Mouse (Mus musculus): ENCODE measurements around the gene Necap2. TPM values are rescaled to one million over a fixed set of nuclear protein-coding genes. Genes with fewer than 3 reads are reported as not detected.

Gene Necap2
- polyA plus RNA-seq, 1 experiment from 2014 or later: 110 TPM

DNA sequence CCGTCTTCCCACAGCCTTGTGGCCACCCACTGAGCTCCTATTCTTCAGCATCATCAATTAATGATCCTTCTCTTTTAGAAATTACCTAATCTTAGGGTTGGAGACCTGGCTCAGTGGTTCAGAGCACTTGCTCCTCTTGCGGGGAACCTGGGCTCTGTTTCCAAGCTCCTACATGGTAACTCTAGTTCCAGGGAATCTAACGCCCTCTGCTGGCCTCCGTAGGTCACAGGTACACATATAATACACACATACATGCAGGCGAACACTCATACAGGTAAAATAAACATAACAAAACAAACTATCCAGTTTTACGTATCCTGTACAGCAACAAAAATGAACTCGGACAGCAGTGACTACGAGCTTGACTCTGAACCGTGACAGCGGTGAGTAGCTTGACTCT is 21.2 kb downstream of the Necap2 start:
- H3K27ac ChIP-seq: no peak overlapping the region
- H3K9me3 ChIP-seq: no peaks in the 10 kb centered on the region
- WGBS: 91% methylated on average over 10 of the region's 10 CpGs
- no peak for ATAC-seq (ENCODE audit: borderline replicate concordance, extremely low read depth, low FRiP score, low TSS enrichment)
- peaks cover 32% of the 10 kb centered on the region for H3K4me1 ChIP-seq
- H3K4me2 ChIP-seq: no peak overlapping the region
- no peaks in the 10 kb centered on the region for H3K27me3 ChIP-seq
- no peak overlapping the region for H3K9ac ChIP-seq
- no peak overlapping the region for H3K4me3 ChIP-seq
- 0 out of 2 replicates have a peak, but pooled peaks cover 15% of the 10 kb centered on the region for H3K36me3 ChIP-seq

DNA sequence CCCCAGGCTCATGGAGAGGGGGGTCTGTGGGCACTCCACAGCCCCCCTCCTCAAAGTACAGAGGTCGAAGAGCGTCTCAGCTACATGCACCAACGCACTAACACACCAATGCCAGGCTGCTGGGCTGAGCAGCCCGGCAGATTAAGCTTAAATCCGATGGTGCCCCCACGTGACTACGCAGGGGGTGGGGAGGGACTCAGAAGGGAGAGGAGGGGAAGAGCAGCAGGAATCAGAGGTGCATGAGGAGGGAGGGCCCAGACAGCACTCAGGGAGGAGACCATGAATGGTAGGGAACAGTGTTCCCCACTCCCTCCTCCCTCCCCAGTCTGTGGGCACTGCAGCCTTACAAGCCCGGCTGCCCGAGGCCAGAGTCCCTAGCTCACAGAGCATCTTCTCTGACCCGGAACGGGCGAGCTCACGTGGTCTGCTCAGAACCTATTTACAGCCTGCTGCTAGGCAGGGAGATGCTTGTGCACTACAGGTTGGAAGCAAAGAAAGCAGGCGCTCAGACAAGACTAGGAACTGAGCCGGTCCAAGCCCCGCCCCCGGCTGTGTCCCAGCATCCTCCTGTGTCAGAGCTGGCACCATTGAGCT is 24.5 kb downstream of the Necap2 start:
- peak; percentile 6; the same call in 1 of the 2 replicates for ATAC-seq (ENCODE audit: borderline replicate concordance, extremely low read depth, low FRiP score, low TSS enrichment)
- no peak overlapping the region for H3K9ac ChIP-seq
- peaks cover 18% of the 10 kb centered on the region for H3K4me1 ChIP-seq
- no peaks in the 10 kb centered on the region for H3K27me3 ChIP-seq
- 0 out of 2 replicates have a peak, but pooled peaks cover 15% of the 10 kb centered on the region for H3K36me3 ChIP-seq
- no peaks in the 10 kb centered on the region for H3K9me3 ChIP-seq
- H3K27ac ChIP-seq: no peak overlapping the region
- H3K4me3 ChIP-seq: no peak overlapping the region
- 48% methylated on average over 17 of the region's 17 CpGs for WGBS
- H3K4me2 ChIP-seq: no peak overlapping the region

DNA sequence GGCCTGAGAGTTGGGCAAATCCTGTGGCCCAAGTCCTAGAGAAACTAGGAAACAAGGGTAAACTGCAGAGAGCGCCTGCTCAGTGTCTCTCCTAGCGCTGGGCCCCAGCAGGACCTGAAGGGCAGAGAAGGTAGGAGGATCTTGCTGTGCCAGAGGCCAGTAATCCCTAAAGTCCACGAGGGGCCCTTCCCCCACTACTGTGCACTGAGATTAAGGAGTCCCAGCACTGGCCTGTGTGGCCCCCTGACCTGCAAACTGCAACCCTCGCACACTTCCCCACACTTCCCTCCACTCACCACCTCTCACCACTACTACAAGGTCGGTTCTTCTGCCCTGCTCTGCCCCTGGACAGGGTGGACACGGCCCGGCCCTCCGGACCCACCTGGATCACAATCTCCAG is 25.0 kb downstream of the Necap2 start:
- 54% methylated on average over 8 of the region's 8 CpGs for WGBS
- Histone ChIP-seq H3K27me3 (no peaks in the 10 kb centered on the region), H3K36me3 (0 out of 2 replicates have a peak, but pooled peaks cover 15% of the 10 kb centered on the region), H3K4me2 (no peak overlapping the region), H3K4me1 (peaks cover 17% of the 10 kb centered on the region), H3K9ac (no peak overlapping the region), H3K9me3 (no peaks in the 10 kb centered on the region), H3K4me3 (no peak overlapping the region), H3K27ac (no peak overlapping the region)
- ATAC-seq (ENCODE audit: borderline replicate concordance, extremely low read depth, low FRiP score, low TSS enrichment): no peak

DNA sequence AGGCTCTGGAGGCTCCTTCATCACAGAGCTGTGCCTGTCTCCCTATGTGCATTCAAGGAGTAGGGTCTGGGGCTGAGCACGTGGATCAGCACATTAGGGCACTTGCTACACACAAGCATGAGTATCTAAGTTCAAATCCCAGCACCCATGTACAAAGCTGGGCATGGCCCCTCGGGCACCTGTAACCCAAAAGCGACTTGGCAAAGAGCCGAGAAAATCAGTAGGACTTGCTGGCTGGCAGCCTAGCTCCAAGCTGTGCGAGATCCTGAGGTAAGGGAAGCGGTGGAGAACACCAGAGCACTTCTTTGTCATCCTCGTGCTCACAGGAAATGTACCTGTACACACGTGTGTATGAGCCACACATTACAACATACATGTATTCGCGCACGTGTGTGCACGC is 25.7 kb downstream of the Necap2 start:
- H3K4me3 ChIP-seq: no peak overlapping the region
- WGBS: 86% methylated on average over 12 of the region's 12 CpGs
- no peak overlapping the region for H3K4me2 ChIP-seq
- 0 out of 2 replicates have a peak, but pooled peaks cover 15% of the 10 kb centered on the region for H3K36me3 ChIP-seq
- no peak overlapping the region for H3K27ac ChIP-seq
- H3K4me1 ChIP-seq: peaks cover 17% of the 10 kb centered on the region
- no peaks in the 10 kb centered on the region for H3K27me3 ChIP-seq
- H3K9ac ChIP-seq: no peak overlapping the region
- ATAC-seq (ENCODE audit: borderline replicate concordance, extremely low read depth, low FRiP score, low TSS enrichment): no peak
- no peaks in the 10 kb centered on the region for H3K9me3 ChIP-seq

DNA sequence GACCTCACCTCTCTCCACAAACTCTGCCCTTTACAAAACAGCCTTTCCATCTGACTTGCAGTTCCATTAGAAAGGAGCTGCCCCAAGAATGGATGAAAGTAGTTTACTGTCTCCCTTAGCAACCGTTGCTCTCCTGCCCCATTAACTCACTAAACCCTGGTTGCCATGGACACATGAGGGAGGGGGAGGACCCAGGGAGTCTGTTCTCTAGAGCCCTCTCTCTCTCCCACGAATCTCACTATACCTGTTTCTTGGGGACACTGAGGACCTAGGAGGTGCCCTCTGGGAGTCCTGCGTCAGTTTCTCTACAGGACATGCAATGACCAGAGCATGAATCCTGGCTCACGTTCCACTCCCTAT is 28.7 kb downstream of the Necap2 start:
- no peak for ATAC-seq (ENCODE audit: borderline replicate concordance, extremely low read depth, low FRiP score, low TSS enrichment)

DNA sequence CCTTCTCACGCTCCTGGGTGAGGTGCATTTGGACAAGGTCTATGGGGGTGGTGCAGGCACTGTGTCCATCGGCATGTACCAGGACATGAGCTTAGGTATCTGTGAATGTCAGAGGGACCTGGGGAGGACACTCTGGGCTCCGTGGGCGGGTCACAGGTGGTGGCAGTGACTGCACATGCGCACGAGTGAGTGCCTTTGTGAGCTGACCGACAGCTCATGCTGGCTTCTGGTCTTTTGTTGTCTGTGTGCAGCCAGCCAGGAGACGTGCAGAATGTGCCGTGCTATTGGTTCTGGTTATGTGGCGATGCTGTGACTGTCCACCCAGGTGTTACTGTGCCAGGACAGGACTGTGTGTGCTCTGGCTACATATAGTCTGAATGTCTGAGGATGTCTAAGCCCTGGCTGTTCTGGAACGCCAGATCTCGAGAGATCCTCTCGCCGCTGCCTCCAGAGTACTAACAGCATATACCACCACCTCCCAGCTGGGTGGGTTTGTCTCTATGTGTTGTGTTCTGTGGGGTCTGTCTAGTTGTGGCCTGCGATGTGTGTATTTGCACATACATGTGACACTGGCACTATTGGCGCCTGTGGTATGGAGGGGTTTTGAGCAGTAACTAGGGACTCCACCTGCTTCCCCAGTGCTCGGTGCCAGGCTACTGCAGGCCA is 29.2 kb downstream of the Necap2 start:
- Histone ChIP-seq H3K4me3 (no peak overlapping the region), H3K36me3 (no peaks in the 10 kb centered on the region; the same call in 1 of the 2 replicates), H3K27me3 (no peaks in the 10 kb centered on the region), H3K4me2 (no peak overlapping the region), H3K9me3 (no peaks in the 10 kb centered on the region), H3K27ac (no peak overlapping the region), H3K4me1 (peaks cover 20% of the 10 kb centered on the region), H3K9ac (no peak overlapping the region)
- WGBS: 80% methylated on average over 17 of the region's 17 CpGs
- no peak for ATAC-seq (ENCODE audit: borderline replicate concordance, extremely low read depth, low FRiP score, low TSS enrichment)

More for the DNA sequence above, 28.7 kb downstream of the Necap2 start:
- Histone ChIP-seq H3K36me3 (no peaks in the 10 kb centered on the region; the same call in 1 of the 2 replicates), H3K27ac (no peak overlapping the region), H3K4me1 (peaks cover 22% of the 10 kb centered on the region), H3K27me3 (no peaks in the 10 kb centered on the region), H3K4me3 (no peak overlapping the region), H3K9ac (no peak overlapping the region), H3K4me2 (no peak overlapping the region), H3K9me3 (no peaks in the 10 kb centered on the region)
- 33% methylated on average over 4 of the region's 4 CpGs for WGBS

DNA sequence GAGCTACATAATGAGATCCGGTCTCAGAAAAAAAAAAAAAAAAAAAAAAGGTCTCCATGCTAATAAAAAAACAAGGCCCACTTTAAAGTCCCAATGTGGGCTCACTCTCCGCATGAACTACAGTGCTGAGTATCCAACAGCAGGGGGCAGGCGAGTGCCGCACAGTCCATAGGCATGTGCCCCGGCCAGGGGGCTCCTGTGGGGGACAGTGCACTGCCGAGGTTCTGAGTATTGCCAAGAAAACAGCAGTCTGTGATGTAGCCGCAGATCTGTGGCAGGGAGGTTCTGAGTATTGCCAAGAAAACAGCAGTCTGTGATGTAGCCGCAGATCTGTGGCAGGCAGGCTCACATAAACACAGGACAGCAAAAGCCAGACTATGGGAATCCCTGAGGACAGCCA is 33.3 kb downstream of the Necap2 start:
- WGBS: 12% methylated on average over 8 of the region's 8 CpGs
- peak overlapping the region; percentile 79 for H3K27ac ChIP-seq
- no peak overlapping the region for H3K9ac ChIP-seq
- ATAC-seq (ENCODE audit: borderline replicate concordance, extremely low read depth, low FRiP score, low TSS enrichment): peak; percentile 90
- H3K4me1 ChIP-seq: peaks cover 21% of the 10 kb centered on the region
- H3K9me3 ChIP-seq: no peaks in the 10 kb centered on the region
- no peaks in the 10 kb centered on the region; the same call in 1 of the 2 replicates for H3K36me3 ChIP-seq
- no peaks in the 10 kb centered on the region for H3K27me3 ChIP-seq
- no peak overlapping the region for H3K4me3 ChIP-seq
- H3K4me2 ChIP-seq: no peak overlapping the region

DNA sequence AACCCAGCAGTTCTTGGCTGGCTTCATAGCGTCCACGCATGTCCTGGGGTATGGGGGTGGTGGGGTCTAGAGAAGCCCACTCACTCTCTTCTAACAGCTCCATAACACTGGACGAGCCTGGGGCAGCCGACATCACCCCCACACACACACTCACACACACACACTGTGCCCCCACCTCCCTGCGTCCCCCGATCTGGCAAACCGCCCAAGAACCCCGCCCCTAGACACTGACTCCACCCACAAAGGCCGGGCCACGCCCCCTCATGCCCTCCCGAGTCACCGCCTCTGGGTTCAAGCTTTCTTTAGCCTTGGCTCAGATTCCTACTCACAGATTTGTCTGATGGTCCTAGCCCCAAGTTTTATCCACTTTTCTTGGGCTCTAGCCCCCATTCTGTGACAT is 37.0 kb downstream of the Necap2 start:
- Histone ChIP-seq H3K4me1 (peaks cover 17% of the 10 kb centered on the region), H3K4me2 (peak overlapping the region; percentile 22), H3K27me3 (no peaks in the 10 kb centered on the region), H3K27ac (peak overlapping the region; percentile 42), H3K4me3 (0 out of 2 replicates have a peak overlapping the region, but pooled peaks have one; percentile 9), H3K36me3 (no peaks in the 10 kb centered on the region; the same call in 1 of the 2 replicates), H3K9me3 (no peaks in the 10 kb centered on the region), H3K9ac (no peak overlapping the region)
- WGBS: 37% methylated on average over 12 of the region's 12 CpGs
- peak; percentile 31 for ATAC-seq (ENCODE audit: borderline replicate concordance, extremely low read depth, low FRiP score, low TSS enrichment)

DNA sequence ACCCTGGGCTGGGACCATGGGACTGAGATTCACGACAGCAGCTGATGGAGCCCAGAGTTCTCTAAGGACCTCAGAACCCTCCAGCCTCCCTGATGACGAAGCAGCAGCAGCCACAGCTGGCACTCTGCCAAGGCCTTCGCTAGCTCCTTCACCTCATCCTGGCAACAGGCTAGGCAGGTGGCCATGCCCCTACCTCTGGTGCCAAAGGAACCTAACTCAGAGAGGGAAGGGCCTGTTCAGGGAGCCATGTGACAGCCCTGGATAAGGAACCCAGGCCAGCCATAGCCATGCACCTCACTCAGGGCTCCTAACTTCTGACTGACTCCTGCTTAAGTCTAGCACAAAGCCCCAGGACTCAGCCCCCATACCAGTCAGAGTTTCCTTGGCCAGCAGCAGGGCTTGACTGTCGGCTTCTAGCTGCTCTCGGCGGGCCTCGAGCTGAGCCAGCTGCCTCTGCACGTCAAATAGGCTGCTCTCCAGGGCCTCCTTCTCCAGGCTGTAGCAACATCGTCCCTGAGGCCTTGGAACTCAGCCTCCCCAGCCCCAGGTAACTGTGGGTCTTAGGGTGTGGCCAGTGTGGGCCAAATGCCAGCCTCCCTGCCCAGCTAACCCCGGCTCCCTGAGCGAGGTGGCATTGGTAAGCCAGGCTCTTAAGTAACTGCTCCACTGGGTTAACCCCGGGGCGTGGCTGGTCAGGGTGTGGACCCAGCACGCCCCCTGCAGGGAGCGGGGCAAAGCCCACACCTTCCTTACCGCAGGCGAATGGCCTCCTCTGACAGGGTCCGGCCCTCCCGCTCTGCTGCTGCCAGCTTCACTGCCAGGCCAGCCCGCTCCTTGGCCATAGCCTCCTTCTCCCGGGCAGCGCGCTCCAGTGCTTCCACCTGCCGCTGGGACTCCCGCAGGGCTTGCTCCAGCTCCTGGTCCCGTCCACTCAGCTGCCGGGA is 44.3 kb downstream of the Necap2 start:
- H3K27ac ChIP-seq: peak overlapping the region; percentile 68
- 0 out of 2 replicates have a peak, but pooled peaks cover 2% of the 10 kb centered on the region for H3K36me3 ChIP-seq
- H3K9me3 ChIP-seq: no peaks in the 10 kb centered on the region
- peak; percentile 29; the same call in 1 of the 2 replicates for ATAC-seq (ENCODE audit: borderline replicate concordance, extremely low read depth, low FRiP score, low TSS enrichment)
- H3K9ac ChIP-seq: no peak overlapping the region
- 69% methylated on average over 27 of the region's 27 CpGs for WGBS
- H3K4me3 ChIP-seq: no peak overlapping the region
- H3K4me1 ChIP-seq: peaks cover 13% of the 10 kb centered on the region
- no peaks in the 10 kb centered on the region for H3K27me3 ChIP-seq
- no peak overlapping the region for H3K4me2 ChIP-seq

DNA sequence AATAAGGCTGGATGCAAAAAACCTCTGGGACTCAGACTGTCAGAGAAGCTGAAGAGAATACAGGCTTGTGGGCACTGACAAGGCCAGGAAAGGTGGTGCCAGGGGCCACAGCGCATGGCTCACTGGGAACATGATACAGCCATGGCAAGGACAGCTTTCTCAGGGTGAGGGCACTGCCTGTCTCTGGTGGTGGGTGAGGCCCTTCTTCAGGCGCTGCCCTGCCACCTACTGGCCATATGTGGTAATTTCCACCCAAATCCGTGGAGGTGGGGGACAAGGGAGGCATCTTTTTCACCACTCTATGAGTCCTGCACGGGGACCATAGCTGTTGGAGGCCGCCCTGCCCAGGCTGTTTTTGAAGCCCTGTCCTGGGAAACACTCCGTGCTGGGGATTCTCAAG is 46.4 kb downstream of the Necap2 start:
- Histone ChIP-seq H3K4me3 (no peak overlapping the region), H3K9me3 (no peaks in the 10 kb centered on the region), H3K9ac (no peak overlapping the region), H3K27ac (no peak overlapping the region), H3K36me3 (peaks cover 6% of the 10 kb centered on the region; the same call in 1 of the 2 replicates), H3K27me3 (no peaks in the 10 kb centered on the region), H3K4me1 (peaks cover 13% of the 10 kb centered on the region), H3K4me2 (no peak overlapping the region)
- WGBS: 11% methylated on average over 6 of the region's 6 CpGs
- 0 out of 2 replicates have a peak, but pooled peaks have one; percentile 24 for ATAC-seq (ENCODE audit: borderline replicate concordance, extremely low read depth, low FRiP score, low TSS enrichment)

DNA sequence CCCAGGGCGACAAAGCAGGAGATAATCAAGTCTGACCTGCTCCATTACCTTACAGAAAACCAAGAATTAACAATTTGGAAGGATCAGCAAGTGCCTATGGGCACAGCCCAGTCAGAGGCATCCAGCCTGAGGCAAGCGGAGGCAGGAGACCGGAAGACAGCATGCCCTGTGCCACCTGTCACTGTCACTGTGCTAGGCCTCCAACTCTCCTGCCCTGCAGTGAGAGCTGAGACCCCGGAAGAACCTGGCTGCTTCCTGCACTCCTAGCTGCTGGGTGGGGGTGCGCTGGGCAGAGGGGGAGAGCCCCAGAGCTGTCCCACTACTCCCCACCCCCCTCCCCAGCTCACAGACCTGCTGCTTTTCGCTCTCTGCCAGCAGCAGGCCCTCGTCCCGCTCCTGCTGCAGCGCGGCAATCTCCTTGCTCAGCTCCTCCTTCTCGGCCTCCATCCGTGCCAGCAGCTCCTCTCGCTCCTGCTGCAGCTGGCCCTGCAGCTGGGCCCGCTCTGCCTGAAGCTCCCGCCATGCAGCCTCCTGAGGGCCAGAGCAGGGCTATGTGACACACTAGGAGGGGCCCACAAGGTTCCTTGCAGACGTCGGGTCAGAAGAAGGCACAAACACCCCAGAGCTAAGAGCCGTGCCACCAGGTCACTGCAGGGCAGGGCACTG is 47.5 kb downstream of the Necap2 start:
- Histone ChIP-seq H3K4me1 (peaks cover 13% of the 10 kb centered on the region), H3K9me3 (no peaks in the 10 kb centered on the region), H3K4me2 (no peak overlapping the region), H3K4me3 (no peak overlapping the region), H3K27me3 (no peaks in the 10 kb centered on the region), H3K9ac (no peak overlapping the region), H3K27ac (no peak overlapping the region), H3K36me3 (peaks cover 7% of the 10 kb centered on the region; the same call in 1 of the 2 replicates)
- no peak for ATAC-seq (ENCODE audit: borderline replicate concordance, extremely low read depth, low FRiP score, low TSS enrichment)
- 83% methylated on average over 18 of the region's 18 CpGs for WGBS
